Mouse (Mus musculus) cortical plate, adult 2 months (tissue): ENCODE data around the gene Prpf18.

Experiments
- CTCF ChIP-seq: fragments of 200-500 bp; IDR thresholded peaks from 2 replicates; pipeline ENCODE4 v1.5.1; 2011; ENCODE audit warnings: mild to moderate bottlenecking, control low read depth, low read length; ENCODE audit not compliant: insufficient read depth; ENCODE audit errors: extremely low read depth
- POLR2A ChIP-seq: fragments of 200-500 bp; IDR thresholded peaks from 2 replicates; pipeline ENCODE4 v1.6.1; 2011; ENCODE audit warnings: mild to moderate bottlenecking, low read length, control low read depth; ENCODE audit not compliant: insufficient read depth; ENCODE audit errors: extremely low read depth

GRCm38 (mm10) chr2:4596992-4597391 is 54.9 kb downstream of the Prpf18 start:
- TF ChIP-seq CTCF, result no peak
- TF ChIP-seq POLR2A, result no peak
